Mouse (Mus musculus) heart, adult 8-10 months (tissue): Measurements from ENCODE around the gene Paics. TPM values are rescaled to one million over a fixed set of nuclear protein-coding genes. Genes with fewer than 3 reads are reported as not detected.
"Not testable (repeated sequence)": the region's sequence is repeated elsewhere in the genome, so short reads cannot be mapped to it uniquely, and the experiment has no call there.

Experiments
- DNase-seq: peaks from one replicate; pipeline ENCODE4 v3.0.0; 2022; ENCODE audit warnings: low spot score
- total RNA-seq, 4 experiments: library from RNA; stranded (reverse); gene quantifications; 2 replicates each; pipeline ENCODE4 v1.2.4; 2022

The Paics gene
- total RNA-seq, 4 experiments from 2014 or later: 149 to 170 (median 159) TPM

DNA sequence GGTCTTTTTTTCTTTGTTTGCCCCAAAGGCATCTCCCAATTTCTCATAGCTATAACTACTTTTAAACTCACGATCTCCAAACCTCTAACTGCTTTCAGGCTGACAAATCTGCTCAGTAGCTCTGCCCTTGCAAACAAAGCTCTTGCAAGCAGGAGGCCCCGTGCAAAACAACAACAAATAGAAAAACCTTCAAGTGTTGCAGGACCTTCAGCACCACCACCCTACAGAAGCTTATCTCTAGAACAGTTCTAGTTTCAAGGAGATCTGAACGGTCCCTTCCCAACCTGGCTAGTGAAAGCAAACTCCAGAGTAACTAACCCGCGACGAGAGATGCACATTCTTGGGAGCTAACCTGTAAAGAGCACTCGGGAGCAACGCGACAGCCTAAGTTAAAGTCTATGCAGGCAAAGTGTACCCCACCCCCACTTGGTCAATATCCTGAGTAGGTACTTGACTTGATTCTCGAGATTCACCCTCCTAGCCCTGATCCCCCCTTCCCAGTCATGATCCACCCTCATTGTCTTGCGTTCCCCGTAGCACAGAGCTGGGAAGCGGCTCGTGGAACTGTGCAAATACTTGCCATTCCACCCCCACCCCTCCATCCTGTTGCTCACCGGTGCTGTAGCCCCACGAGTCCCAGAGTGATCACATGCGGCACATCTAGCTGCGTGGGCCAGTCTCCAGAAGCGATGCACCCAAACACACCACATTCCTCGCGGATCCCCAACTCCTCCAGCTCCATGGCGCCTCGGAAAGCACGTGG, 583 bp upstream of the Paics start:
- DNase-seq: no peak

DNA sequence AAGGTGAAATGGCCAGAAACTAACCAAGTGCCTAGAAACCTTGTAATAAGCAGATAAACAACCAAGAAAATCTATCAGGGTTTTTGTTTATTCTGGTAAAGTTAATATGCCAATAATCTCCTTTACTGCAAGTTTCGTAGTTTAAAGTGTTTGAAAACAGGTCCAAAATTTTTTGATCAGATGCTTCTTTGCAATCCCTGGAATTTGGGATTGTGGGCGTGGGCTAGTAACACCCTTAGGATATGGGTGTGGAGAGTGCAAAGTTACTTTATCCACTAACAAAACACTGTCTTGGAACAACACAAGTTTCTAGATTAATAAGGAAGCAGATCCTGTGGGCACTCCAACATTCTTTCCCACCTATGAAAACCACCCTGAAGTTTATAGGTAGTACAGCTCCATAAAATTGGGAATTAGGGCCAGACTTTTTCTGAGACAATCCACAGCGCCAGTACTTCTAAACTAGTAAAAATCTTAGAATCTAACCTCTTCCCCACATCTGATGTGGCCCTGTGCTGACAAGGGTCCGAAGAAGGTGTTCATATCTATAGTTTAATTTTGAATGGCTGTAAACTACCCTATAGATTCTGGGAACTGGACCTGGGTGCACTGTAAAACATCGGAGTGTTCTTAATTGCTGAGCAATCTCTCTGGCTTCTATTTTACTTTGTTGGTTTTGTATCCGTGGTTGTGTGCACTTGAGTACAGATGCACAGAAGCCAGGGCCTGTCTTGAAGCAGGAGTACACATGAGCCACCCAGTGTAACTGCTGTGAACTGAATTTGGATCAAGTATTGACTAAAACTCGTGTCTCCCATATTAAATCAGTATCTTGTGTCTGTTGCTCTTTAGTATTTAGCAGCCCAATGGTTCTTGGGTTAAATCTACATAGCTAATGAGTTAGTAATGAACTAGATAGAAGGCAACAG, 1.3 kb downstream of the Paics start:
- DNase-seq: no peak

DNA sequence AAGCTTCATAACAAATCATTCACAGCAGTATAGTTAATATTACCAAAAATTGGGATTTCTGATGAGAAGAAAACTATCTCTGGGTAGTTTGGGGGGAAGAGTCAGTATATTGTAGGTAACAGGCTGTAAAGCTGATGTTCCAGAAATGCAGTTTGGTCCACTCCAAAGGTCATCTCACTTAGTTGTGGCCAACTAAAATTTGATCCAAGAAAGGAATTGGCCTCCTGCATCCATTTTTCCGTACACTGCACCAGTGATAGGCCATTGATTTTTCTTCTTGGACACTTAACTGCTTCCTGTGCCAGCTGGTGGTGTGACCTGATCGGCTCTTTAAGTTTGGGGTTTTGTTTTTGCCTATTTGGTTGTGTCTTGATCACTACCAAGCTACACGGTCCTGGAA, 2.7 kb downstream of the Paics start:
- DNase-seq: no peak

DNA sequence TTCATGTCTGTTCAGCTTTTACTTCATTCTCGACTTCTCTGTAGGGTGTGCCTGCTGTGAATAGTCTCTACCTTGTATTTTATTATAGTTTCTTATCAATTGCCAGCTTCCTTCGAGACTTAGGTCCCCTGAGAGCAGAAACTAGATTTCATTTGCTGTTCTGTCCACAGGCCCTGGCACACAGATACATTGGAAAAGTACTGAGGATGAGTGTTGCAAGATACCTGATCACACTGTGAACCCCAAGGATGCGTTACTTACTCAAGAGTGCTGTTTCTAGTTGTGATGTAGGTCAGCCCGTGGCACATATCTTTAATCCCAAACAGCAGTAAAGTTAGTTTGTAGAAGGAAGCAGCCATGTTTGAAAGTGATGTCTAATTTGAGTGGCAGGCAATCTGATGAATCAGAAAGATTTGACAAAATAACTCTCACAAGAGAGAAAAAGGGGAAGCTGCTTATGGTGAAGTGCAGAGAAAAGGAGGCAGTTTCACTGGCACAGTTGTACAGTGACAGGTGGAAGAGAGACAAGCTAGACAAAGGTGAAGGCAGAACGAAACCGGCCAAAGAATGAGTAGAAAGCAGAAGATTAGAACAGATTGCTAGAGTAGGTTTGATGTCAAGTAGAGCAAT, 3.3 kb downstream of the Paics start:
- no peak for DNase-seq

DNA sequence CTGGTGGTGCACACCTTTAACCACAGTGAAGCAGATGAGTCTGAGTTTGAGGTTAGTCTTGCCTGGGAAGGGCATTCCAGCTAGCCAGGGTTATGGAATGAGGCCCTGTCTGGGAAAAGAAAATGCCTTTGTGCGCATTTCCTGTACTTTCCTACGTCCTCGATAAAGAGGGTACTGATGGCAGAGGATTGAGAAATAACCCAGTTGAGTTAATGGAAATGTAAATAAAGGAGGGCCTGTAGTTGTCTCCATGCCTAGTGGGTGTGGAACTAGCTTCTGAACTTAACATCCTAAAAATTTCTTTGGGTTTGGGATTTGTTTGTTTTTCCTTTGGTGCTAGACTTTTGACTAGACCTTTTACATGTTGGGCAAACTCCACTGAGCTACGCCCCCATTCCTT, 4.4 kb downstream of the Paics start:
- DNase-seq: no peak

DNA sequence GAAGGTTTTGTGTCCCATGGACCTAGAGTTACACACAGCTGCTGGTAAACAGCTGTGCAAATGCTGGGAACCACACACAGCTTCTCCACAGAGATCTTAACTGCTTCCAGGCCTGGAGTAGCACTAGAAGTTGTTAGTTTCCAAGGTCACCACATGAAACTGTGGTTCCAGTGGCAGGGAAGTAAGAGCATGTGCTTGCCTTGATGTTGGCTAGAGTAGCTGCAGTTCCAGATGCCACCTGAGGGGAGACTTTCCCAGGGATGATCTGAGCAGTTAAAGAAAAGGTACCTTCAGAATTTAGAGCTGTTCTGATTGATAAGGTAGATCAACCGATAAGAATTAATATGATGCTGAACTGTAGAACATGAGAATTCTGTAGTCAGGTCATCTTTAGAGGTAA, 6.8 kb downstream of the Paics start:
- DNase-seq: no peak

DNA sequence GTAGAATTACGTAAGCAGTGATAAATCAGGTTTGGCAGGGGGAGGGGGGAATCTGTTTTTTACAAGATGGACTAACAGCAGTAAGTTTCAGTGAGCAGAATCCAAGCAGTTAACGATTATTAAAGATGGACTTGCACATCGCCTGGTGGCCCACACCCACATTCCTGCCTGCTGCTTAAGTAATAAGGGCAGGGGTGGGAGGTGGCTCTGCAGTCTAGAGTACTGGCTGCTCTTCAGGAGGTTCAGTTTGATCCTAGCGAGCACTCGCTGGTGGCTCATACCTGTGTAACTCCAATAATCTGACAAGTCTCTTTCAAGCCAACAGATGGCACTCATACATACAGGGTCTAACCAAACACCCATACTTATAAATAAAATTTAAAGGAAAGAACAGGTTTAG, 8.5 kb downstream of the Paics start:
- DNase-seq: no peak

DNA sequence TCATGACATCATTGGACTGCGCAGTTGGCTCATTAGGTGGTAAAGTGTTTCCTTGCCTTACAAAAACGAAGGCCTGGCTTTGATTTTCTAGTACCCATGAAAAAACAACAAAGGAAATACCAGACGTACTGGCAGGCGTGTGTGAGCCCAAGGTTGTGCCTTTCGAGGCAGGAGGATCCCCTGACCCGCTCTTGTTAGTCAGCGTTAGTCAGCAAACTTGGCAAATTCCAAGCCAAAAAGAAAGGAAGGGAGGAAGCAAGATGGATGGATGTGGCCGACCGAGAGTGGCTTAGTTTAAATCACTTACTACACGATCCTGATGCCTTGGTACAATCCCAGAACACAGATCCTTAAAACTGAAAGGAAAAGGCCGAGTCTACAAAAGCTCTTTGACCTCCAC, 11.4 kb downstream of the Paics start:
- DNase-seq: no peak

DNA sequence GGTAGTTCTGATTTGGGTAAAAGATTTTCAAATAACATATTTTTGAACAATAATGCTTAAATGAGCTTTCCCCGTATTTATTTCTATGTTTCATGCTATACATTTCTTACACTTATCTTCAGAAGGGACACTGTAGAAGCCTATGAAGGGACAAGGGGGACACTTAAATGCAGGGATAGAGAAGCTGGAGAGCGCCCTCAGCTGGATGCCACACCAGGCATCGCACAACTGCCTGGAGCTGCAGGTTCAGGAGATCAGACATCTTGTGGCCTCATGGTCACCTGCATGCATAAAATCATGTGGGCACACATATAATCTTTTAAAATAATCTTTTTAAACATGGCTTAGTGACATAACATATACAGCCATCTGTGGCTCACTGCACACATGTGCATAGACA, 13.5 kb downstream of the Paics start:
- DNase-seq: no peak

DNA sequence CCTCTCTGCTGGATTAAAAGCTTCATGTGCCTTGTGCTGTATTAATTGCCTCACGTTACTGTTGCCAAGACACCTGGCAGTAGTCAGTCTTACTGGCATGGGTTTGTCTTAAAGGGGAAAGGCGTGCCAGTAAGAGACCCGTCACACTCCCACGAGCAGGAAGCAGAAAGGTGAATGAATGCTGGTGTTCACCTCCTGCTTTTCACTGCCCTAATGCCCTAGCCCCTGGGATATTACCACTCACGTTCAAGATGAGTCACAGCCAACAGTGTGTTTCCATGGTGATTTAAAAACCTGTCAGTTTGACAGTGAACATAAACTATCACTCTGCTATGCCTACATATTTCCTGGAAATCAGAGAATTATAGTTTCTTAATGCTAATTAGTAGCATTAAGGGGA, 18.1 kb downstream of the Paics start:
- no peak for DNase-seq

DNA sequence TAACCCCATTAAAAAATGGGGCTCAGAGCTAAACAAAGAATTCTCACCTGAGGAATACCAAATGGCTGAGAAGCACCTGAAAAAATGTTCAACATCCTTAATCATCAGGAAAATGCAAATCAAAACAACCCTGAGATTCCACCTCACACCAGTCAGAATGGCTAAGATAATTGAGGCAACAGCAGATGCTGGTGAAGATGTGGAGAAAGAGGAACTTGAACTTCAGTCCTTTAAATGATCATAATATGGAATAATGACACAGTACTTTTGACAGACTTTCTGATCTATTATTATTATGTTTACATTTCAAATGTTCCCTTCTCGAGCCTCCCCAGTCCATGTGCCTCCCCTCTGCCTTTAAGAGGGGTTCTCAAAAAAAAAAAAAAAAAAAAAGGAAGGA, 20.0 kb downstream of the Paics start:
- not testable (repeated sequence) for DNase-seq

DNA sequence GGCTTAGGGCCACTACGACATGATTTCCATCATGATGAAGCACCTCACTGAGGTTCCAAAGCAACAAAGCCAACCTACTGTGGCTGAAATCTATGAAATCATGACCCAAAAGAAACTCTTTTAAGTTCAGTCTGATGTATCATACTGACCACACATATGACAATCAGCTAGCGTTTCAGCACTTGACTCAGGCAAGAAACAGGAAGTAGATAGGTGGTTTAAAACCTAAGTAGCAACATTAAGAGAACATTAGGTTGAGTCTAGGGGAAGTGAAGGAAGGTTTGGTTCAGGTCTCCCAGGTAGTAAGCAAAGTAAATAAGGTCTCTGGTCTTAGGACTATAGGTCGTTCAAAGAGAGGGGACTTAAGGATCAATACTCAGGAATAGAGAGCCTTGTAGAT, 22.4 kb downstream of the Paics start:
- no peak for DNase-seq

DNA sequence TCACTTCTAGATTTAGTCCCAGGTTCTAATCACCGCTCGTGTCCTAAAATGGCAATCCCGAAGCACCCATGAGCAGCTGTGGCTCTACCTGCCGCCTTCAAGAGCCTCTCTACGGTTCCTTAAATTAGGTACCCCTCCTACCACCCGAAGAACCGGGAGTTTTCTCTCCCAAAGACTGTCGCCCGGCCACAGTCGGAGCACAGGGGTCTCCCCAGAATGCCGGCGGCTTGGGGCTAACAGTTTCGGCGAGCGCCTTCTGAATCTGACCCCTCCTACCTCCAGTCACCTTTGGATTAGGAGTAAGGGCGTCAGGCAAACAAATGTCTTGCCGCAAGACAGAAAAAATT, 23.1 kb downstream of the Paics start:
- DNase-seq: no peak

DNA sequence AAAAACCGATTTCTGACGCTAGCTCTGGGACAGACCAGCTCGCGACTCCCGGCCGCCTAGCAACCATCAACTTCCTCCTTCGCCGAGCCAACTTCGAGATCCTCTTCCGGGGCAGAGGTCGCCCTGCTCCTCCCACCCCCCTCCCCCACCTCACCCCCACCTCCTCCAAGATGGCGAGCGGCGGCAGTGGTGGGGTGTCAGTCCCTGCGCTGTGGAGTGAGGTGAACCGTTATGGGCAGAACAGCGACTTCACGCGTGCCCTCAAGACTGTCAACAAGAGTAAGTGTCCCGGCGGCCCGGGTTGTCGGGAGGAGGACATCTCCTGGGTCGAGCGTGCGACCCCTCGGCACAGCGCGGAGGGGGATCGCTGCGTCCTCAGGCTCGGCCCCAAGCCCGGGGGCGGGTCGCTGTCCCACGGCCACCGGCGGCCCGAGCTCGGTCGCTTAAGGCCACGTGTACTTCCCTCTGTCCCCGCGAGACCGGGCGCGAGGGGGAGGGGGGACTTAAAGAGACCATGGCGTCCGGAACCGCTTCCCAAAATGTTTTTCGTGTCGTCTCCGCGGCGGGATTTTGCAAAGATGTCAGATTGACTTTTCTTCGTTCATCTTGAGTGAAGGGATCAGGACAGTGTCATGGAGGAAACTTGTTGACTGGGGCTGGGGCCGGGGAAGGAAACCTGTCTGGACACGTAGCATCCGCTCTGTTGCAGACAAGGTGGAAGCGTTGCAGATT, 23.6 kb downstream of the Paics start, which contains the start of gene Srp72:
Srp72 (plus strand) TSS at position 130 of the 732 bp plus-strand sequence.
- peak; percentile 69 for DNase-seq

DNA sequence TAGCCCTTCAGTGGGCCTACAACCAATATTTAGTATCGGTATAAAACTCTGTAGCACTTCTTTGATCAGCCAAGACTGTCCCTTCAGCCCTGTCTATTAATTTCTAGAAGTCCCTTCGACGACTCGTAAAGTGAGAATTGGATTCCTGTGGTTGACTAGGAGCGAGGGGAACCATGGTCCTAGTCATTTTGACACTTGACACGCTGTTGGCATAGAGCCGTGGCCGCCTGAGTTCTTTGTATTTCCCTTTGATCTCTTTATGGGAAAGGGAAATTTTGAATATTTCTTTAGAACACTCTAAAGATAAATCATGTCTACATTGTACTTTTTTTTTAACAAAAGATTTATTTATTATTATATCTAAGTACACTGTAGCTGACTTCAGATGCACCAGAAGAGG, 24.6 kb downstream of the Paics start:
- no peak for DNase-seq

DNA sequence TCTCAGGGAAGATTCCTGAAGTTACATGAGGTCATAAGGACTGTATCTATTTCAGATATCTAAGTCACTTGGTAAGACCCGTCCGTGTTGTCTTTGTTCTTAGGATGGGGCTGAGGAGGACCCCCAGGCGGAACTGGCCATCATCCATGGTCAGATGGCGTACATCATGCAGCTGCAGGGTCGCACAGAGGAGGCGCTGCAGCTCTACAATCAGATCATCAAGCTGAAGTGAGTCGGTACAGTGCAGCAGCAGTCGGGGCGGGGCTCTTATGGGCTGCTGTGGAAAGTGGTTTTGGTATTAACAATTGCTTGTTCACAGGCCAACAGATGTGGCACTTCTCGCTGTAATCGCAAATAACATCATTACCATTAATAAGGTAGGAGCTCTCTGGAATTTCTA, 32.9 kb downstream of the Paics start:
- no peak for DNase-seq

DNA sequence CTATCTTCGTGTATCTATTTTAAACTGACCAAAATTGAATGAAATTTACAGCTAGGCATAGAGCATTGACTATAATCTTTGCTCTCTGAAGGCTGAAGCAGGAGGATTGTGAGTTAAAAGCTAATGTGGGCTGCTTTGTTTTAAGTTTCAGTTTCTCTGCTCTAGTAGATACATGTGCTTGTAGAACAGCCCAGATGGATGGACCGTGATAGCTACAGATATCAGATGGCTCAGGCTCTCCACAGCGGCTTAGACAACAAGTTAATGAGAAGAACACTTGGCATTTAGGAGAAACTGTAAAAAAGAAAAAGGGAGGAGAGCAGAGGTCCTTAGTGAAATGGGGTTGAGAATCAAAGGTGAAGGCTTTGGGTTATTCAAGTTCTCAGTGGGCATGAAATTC, 39.7 kb downstream of the Paics start:
- no peak for DNase-seq

DNA sequence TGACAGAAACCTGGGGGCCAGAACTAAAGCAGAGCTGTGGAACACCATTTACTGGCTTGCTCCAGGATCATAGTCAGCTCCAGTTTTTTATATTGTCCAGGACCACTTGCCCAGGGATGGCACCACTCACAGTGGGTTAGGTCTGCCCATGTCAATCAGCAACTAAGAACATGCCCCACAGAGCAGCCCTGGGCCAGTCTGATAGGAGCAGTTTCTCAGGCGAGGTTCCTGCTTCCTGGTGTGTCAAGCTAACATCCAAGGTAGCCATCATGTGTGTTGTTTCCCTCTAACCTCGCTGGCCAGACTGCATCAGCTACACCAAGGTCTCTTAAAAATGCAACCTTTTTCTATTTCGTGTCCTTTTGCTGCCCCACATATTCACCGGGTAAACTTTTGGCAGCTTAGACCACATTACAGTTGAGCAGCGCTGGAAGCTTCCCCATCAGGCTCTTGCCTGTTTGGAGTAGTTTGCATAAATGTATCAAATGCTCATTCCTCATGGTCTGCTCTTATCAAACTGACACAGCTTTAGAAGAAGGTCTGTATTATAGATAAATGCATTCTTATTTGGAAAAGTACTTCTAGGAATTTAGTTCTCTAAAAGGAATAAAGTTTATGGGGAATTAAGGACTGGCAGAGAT, 42.2 kb downstream of the Paics start:
- no peak for DNase-seq

DNA sequence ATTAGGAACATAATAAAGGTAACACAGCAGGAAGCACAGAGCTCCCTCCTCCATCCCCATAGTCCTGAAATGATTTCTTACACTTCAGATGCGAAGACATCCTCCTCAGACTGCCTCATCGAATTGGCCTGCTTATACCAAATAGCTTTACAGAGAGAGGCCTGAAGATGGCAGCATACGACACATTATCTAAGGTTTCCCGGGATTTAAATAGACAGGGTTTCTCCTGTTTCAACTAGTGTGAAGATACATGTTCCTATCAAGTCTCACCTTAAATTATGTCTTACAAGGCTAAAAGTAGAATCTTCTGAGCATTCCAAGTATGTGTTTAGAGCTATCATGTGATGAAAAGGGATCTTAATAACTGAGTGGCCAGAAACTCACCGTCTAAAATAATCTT, 47.3 kb downstream of the Paics start:
- DNase-seq: no peak

DNA sequence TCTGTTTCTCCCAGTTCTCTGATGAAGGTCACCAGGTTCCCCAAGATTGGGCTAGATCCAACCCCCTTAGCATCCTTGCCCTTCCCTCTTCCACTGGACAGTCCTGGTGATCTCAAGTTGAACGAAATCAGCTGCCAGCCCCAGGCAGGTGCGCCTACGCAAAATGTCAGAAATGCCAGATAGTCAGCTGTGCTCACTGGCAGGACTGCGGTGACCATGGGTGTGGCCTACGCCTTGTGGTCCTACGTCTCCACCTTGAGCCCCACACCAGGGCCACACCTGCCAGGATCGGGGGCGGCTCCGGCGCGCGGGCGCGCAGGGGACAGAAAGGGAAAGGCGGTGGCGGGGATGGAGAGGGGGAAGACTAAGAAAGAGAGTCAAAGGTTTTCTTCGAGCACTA, 50.1 kb downstream of the Paics start:
- DNase-seq: no peak

DNA sequence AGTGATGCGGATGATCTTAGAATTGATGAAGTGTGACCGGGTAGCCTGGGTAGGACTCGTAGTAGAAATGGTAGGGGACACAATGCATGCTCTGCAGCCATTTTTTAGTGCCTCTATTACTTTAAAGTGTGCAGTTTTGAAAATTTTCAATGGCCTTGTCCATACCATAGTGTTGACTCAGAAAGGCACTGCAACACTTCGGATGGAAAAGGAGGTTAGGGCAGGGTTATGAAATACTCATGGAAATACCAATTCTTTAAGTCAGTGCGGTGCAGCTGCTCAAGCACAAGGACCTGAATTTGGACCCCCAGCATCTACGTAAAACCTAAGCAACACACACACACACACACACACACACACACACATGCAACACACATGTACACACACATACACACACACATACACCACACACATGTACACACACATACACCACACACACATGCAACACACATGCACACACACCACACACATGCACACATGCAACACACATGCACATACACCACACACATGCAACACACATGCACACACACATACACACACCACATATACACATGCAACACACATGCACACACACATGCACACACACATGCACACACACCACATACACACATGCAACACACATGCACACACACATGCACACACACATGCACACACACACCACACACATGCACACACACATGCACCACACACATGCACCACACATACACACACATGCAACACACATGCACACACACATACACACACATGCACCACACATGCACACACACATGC, 53.1 kb downstream of the Paics start, which contains the start of gene Arl9:
Arl9 (plus strand) TSS at position 5 of the 771 bp plus-strand sequence.
- DNase-seq: no peak
